Mouse (Mus musculus): Measurements from ENCODE around the gene Gabbr2.

DNA sequence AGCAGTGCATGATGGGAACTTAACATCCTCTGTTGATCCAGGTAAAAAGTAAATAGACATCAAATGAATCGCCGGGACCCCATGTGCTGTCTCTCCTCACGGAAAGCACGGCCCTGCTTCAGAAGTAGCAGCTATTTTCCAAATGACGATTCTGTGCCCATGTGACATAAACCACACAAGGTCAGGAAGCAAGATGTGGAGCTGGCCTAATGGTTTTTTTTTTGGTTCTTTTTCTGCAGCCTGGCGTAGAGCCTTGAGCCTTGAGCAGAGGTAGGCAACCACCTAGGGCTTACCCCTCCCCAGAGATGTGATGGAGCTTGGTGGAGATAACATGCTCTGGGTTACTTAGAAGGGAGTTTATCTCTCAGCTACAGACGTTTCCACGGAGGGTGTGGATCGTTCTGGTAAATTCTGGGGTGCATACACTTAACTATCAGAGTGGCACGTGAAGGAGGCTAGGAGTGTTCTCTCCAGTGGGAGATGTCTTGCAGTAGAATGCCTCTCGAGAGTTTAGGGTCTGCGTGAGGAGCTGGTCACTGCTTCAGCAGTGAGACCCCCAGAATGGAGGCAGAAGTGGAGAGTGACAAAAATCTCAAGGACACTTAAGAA lies 137.7 kb downstream of the Gabbr2 start:
- TF ChIP-seq POLR2A (IDR thresholded peaks at IDR 0.05; ENCODE audit: control insufficient read depth, low read depth, low read length) = no peak
- TF ChIP-seq CTCF (IDR thresholded peaks at IDR 0.05; ENCODE audit: control insufficient read depth, insufficient read depth, insufficient replicate concordance, low read depth, low read length) = no peak

Data from testis, adult 2 months (tissue).